Mouse (Mus musculus): ENCODE data around the gene Cyth1. TPM values are rescaled to one million over a fixed set of nuclear protein-coding genes. Genes with fewer than 3 reads are reported as not detected.

Gene Cyth1
- polyA plus RNA-seq, 1 experiment, result 23.2 TPM

DNA sequence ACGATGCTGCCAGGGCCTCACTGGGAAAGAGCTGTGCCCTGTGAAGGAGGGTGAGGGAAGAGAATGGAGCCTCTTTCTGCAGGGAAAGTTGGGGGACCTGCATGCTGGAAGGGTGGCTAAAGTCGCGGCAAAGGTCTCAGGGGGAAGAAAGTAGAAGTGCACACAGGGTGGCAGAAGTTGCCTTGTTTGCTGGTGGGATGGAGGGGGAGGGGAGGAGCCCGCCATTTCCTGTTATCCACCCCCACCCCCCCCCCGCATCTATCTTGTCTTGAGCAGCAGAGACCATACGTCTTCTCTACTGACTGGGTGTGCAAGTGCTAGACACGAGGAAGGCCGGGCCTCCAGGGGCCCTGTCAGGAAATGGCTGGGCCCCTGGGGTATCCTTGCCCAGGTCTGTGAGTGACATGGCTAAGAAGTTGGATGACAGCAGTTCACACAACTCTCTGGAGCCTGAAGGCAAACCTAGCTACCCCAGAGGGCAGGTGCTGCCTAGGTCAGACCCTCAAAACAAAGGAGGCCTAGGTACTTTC is 133.7 kb downstream of the Cyth1 start:
- no peak for DNase-seq (ENCODE audit: low spot score)

DNA sequence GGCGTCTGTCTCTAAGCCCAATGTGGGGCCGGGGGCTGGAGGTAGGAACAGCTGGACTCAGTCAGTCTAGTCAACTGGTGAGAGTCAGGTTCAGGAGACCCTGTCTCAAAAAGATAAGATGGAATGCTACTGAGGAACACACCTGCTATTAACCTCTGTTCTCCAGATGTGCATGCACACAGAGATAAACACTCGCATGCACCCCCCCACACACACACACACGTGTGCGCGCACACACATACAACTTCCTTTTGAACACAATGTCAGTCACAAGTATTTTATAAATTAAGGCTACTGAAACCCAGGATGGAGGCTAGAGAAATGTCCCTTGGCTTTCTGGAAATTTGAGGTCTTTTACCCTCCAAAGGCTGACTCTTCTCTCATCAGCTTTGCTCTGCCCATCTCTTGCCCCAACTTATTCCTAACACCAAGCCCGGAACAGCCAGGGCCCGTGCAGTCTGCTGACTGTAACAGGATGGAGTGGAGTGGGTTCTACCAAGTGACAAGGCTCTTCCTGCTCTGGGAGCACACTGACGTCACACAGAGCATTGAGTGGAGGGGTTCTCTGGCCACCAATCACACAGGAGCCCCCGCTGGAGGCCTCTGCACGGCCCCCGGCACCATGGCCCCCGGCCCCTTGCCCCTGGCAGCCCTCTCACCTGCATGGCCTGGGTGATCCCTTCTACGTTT is 134.7 kb downstream of the Cyth1 start:
- DNase-seq (ENCODE audit: low spot score), result no peak

DNA sequence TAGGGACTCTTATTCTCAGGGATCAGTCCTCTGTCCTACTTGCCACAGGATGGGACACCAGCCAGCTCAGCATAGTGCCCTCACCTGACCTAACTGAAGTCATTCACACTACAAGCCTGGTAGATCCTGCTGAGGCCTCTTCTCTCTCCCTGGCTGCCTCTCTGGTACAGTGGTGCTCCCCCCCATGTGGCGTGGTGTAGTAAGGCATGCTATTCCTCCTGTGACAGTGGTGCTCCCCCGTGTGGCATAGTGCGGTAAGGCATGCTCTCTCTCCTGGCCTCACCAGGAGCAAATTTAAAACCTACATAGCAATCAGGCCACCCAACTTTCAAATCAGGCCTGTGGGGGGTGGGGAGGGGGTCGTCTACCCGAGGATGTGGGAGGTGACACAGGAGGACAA is 144.4 kb downstream of the Cyth1 start:
- DNase-seq (ENCODE audit: low spot score), result peak; percentile 62

DNA sequence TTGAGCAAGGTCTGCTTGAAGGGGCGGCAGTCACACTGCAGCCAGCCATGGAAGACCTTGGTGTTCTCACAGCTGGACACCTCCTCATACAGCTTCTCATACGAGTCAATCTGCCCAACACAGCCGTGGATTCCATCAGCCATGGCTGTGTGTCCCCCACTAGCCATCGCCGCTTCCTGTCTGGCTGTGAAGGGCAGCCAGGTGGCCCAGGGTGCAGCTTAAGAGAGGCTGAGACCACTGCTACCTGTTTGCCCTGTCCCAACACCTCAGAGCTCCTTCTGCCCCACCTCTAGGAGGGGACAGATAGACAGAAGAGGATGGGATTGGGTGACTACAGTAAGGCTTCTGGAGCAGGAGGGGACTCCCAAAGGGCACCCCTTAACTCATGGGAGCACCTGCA is 145.0 kb downstream of the Cyth1 start:
- DNase-seq (ENCODE audit: low spot score), result no peak

DNA sequence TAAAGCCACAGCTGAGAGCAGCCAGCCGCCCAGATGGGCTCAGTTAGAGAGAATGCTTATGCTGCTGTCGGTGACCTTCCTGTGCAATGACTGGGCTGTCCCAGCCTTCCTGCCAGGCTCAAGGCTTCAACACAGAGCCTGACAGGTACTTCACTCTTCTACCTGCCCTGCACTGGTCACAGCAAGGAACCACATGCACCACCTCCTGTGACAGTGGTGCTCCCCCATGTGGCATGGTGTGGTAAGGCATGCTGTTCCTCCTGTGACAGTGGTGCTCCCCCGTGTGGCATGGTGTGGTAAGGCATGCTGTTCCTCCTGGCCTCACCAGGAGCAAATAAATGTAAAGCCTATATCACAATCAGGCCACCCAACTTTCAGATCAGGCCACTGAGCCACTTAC is 145.6 kb downstream of the Cyth1 start:
- peak; percentile 89 for DNase-seq (ENCODE audit: low spot score)

DNA sequence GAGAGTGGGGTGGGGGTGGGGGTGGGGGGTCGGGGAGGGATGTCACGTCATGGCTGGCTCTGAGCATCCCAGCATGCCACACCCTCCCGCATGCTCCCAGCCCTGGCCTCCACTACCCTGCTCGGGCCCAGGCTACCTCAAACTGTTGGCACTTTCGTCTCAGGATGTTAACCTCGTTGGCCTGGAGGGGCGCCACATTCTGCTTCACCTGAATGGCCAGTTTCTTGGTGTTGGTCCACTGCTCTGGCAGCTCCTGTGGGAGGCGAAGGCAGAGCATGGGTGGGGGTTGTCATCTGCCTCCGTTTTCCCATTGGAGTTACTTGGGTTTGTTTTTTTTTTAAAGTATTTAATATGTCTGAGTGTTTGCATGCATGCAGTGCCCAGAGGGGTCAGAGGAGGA is 147.3 kb downstream of the Cyth1 start:
- DNase-seq (ENCODE audit: low spot score), result no peak

DNA sequence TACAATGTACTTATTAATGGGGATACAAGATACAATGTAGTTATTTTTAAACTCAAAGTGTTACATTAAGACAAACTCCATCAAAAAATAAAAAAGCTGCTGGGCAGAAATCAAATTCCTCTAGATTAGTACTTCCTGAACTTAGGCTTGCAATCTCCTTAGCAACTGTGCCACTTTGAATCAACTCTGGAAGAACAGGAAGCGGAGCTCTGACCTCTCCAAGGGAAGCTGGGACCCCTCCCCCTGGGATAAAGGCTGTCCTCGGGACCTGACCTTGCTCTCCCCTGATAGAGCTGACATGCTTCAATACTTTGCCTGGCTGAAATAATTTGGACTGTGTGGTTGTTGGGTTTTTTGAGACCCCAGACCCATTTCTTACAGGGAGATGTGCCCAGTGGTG is 151.7 kb downstream of the Cyth1 start:
- no peak for DNase-seq (ENCODE audit: low spot score)

DNA sequence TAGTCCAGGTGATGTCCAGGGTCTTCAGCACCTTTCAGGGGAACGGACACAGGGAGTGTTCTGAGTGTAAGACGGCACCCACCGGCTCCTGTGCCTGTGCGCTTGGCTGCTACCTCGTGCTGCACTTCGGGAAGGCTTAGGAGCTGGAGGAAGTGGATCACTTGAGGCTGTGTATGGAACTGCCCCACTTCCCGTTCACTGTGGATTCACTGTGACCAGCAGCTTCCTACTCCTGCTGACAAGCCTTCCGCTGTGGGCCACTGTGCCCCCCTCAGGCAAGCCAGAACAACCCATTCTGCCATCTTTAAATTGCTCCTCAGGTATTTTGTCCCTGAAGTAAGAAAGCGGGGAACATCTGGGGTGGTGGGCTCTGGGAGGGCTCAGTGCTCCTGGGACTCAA is 153.4 kb downstream of the Cyth1 start:
- DNase-seq (ENCODE audit: low spot score), result no peak

DNA sequence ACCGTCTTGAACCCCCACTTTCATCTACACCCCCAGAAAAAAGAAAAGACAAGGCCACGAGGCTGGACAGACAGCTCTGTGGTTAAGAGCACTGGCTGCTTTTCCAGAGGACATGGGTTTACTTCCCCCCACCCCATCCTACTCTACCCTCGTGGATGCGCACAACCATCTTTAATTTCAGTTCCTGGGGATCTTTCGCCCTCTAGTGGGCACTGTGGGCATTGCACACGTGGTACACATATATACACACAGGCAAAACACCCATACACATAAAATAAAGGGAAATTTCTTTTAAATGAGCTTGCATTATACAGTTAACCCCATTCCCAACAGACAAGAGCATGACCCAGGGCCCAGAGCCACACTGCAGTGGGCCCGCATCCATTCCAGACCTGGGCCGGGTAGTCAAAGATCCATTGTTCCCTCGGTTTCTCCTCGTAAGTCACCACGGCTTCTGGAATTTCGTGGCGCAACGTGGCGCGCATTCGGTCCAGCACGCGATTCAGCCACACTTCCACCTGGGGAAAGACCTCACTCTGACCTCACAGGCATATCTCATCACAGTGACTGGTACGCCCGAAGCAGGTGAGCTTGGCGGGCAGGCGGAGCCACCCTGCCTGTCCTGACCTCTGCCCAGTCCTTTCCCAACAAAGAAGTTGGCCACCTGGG is 157.3 kb downstream of the Cyth1 start:
- no peak for DNase-seq (ENCODE audit: low spot score)

DNA sequence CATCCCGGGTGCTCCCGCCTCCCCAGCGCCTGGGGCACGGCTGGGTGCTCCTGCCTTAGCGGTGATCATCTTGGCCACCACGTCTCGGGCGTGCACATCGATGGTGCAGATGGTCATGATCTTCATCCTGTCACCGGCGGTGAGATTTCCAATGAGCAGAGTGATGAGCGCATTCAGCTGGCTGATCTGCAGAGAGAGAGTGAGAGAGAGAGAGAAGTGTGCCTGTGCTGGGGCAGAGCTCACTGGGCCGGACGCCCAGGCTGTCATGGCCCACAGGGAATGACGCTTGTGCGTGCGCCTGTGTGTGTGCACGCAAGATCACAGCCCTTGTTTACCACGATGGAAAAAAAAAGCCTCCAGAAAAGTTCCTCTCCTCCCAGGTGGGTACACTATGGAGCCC is 159.5 kb downstream of the Cyth1 start:
- no peak for DNase-seq (ENCODE audit: low spot score)

DNA sequence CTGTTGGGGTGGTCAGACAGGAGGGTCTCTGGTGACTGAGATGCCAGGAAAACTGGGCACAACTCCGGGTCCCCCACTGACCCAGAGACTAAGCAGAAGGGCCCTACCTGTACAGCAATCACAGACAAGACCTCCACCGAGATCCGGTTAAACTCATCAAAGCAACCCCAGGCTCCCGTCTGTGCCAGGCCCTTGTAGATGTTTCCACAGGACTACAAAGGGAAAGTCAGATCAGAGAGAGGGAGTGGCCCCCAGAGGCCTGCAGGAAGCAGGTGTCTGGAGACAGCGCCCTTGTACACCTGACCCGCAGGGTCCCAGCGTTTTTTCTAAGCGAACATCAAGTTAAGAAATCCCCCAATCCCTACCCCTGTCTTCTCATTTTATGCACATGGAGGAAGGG is 162.4 kb downstream of the Cyth1 start:
- DNase-seq (ENCODE audit: low spot score), result no peak

DNA sequence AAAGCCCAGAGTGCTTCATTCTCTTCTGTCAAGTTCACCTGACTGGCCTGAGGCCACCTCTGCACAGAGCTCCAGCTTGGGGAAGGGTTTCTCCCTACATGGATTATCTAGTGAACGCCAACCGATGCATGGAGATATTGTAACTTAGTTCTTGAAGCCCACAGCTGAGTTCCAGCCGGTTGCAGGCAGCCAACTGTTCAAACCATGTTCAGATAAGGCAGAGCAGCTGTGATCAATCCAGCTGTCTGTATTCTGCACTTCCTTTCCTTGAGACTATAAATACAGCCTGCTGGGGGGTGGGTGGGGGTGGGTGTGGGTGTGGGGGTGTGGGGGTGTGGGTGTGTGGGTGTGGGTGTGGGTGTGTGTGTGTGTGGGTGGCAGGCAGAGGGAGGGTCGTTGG is 163.2 kb downstream of the Cyth1 start:
- DNase-seq (ENCODE audit: low spot score), result no peak

DNA sequence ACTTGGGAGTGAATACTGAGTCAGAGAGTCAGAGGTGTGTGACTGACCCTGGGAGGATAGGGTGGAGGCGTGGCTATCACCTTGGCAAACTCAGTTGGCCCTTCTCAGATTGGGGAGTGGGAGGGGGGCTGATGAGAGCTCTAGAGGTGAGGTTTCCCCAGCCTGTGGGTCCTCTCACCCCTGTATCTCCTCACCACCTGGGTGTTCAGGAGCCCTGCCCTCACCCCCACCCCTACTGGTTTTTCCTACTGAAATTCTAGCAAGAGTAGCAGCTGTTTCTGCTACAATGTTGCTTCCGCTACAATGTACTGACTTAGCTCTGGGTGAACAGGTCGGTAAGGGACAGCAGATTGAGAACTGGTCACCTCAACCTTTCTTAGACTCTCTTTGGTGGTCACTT is 164.1 kb downstream of the Cyth1 start:
- DNase-seq (ENCODE audit: low spot score), result no peak

DNA sequence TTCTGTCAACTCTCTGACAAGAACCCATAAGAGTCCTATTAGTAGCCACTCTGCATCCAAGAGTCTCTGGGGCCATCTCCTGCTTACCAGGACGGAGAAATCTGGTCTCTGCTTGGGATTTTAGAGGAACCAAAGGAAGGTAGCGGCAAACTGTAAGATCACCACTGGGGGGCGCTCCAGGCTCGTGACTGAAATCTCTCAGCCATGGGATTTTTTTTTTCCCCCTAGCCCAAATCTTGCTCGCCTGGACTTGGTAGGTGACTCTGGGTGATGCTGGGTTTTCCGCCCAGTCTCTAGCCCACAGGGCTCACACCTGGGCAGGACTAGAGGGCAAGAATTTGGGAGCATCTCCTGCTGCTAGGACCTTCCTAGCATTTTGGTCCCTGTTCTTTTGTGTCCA is 164.6 kb downstream of the Cyth1 start:
- DNase-seq (ENCODE audit: low spot score), result peak; percentile 41

DNA sequence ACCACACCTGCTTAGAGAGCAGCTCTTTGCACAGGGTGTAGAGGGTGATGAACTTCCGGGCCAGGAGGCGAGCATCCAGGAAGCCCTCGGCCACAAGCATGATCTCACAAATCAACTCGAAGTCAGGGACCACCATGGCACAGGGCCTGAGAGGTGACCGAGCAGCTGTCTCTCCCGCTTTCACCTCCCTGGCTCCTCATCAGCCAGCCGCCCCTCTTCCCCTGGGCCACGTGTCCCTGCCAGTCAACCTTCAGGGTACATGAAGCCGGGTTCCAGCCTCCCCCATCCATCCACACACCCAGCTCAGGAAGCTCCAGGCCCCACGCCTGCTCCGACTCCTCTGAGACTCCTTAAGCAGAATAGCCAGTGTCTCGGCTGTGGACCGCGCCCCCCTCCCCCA is 166.1 kb downstream of the Cyth1 start:
- no peak for DNase-seq (ENCODE audit: low spot score)

Other genes with a start within 250 kb of the Cyth1 start
- 0.01 and 0.06 TPM in 2 replicates for gene Dnah17, start 118.0 kb downstream of the Cyth1 start, polyA plus RNA-seq (2012; rRNA removed)
- gene Usp36, start 41.7 kb upstream of the Cyth1 start, polyA plus RNA-seq (2012; rRNA removed), result 17.7 and 20.9 TPM in 2 replicates
- 1.3 and 2.3 TPM in 2 replicates for gene Cep295nl, start 93.9 kb upstream of the Cyth1 start, polyA plus RNA-seq (2012; rRNA removed)
- 600 and 646 TPM in 2 replicates for gene Timp2, start 107.1 kb upstream of the Cyth1 start, polyA plus RNA-seq (2012; rRNA removed)
- gene Lgals3bp, start 153.5 kb upstream of the Cyth1 start, polyA plus RNA-seq (2012; rRNA removed), result 154 and 187 TPM in 2 replicates
- 38.2 and 41.2 TPM in 2 replicates for gene Cant1, start 170.5 kb upstream of the Cyth1 start, polyA plus RNA-seq (2012; rRNA removed)
- 31.7 and 38.1 TPM in 2 replicates for gene C1qtnf1, start 179.6 kb upstream of the Cyth1 start, polyA plus RNA-seq (2012; rRNA removed)
- 14.0 and 15.4 TPM in 2 replicates for gene Engase, start 228.2 kb upstream of the Cyth1 start, polyA plus RNA-seq (2012; rRNA removed)

Data from urinary bladder, adult 2 months (tissue).